Mouse (Mus musculus) thymus, postnatal 10 days (tissue): ENCODE results near the gene Ctdsp1.
A peak's percentile ranks its signal among the peaks of the same experiment; 100 is the strongest.

ENCODE experiments used
- DNase-seq, 2 experiments: peaks; one replicate each; pipeline ENCODE4 v3.0.0; 2021; ENCODE audit warnings: low spot score in 2 of 2

Gene Ctdsp1

GRCm38 (mm10) chr1:74390924-74391748 is at the start of gene Ctdsp1:
Gene Ctdsp1 (plus strand): TSS chr1:74391509.
- DNase-seq, result peak; percentile 93

GRCm38 (mm10) chr1:74341898-74342297 is 49.4 kb upstream of the Ctdsp1 start:
- DNase-seq, result no peak

GRCm38 (mm10) chr1:74342308-74342707 is 49.0 kb upstream of the Ctdsp1 start:
- DNase-seq, result no peak

- DNase-seq, result no peak
Measured at GRCm38 (mm10) chr1:74343161-74343560, 48.1 kb upstream of the Ctdsp1 start.

- no peak for DNase-seq
Measured at GRCm38 (mm10) chr1:74344163-74344916, 47.0 kb upstream of the Ctdsp1 start.

DNA sequence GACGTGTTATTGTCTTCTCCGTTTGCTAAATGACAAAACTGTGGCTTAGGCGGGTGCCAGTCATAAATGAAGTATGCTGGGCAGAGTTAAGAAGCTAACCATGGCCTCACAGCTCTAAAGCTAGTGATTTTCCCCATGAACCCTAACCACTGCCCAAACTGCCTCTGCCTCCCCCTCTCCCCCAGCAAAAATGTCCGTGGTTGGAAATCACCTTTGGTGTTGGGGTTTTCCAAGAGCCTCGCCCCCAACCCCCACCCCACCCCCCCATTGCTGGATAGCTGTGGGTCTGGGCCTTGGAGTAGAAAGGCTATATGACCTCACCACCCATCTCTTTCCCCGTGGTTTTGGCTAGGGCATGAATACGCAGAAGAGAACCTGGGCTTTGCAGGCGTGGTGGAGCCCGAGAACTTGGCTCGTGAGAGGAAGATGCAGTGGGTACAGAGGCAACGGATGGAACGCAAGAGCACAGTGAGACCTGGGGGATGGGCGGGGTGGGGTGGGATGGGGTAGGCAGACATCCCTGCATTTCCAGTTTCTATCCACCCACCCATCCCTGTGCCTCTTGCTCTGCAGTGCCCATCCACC is 40.0 kb upstream of the Ctdsp1 start:
- DNase-seq, result no peak

GRCm38 (mm10) chr1:74352532-74353096 is 38.7 kb upstream of the Ctdsp1 start:
- no peak for DNase-seq

DNA sequence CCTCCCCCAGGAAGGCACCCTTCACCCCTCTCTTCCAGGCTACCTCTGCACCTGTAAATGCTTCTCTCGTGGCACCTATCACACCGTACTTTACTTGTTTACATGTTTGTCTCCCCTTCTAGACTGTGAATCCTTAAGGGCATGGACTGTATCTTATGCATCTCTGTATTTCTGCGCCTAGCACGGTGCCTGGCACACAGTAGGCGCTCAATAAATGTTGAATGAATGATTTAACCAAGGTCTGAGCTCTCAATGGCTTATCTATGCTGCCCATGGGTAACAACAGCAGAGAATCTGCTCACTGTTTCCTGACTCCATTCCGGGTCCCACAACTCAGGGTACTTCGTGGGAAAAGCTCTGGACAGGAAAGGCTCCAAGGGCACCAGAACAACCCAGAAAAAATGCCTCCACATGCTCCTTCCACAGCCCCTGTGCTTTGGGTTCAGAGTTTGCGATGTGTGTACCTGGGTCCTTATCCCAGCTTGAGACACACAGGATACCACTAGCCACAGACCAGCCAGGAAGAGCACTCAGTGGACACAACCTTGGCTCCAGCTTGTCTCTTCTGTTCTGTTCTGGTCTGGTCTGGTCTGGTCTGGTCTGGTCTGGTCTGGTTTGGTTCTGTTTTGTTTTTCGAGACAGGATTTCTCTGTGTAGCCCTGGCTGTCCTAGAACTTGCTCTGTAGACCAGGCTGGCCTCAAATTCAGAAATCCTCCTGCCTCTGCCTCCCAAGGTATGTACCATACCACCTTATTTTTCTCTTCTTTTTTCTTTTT is 37.7 kb upstream of the Ctdsp1 start:
- no peak for DNase-seq

- no peak for DNase-seq
Measured at GRCm38 (mm10) chr1:74357531-74357930, 33.8 kb upstream of the Ctdsp1 start.

- DNase-seq, result no peak
Measured at GRCm38 (mm10) chr1:74359952-74360517, 31.3 kb upstream of the Ctdsp1 start.

- peak; percentile 24 to 68 for DNase-seq
Measured at GRCm38 (mm10) chr1:74361812-74362211, 29.5 kb upstream of the Ctdsp1 start, which contains the start of gene Catip. Gene Catip (plus strand): TSS chr1:74362108.

DNA sequence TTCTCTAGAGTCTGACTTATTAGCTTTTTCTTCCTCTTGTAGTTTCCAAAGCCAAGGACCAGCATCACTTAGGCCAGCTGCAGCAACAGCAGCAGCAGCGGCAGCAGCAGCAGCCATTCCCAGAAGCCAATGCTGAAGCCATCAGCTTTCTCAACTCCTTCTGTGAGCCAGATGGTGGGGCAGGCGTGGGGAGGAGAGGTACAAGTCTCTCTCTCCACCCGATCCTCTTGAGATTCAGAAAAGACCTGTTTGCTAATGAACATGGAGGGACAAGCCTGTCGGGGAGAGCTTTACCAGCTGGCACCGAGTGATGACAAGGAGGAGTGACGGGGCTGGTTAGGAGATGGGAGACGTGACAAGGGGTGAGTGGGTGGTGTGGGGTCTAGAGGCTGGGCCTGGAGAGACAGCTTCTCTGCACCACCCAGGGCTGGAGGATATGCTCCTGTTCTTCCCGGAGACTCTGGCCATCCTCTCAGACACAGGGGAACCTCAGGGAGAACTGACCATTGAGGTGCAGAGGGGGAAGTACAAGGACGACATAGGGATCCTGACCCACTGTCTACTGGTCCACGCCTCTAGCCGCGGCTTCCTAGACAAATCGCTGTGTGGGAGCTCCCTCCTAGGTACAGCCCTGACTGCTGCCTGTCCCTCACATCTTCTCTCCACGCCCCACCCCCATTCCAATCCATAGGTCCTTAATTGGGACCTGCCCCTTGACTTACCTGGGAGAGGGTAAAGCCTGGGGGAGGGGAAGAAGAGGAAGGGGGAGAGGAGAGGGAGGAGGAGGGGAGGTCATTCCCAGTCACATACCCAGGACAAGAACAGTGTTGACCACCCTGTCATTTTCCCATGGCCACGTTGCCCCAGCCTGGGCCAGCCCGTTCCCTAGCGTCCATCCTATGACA is 28.7 kb upstream of the Ctdsp1 start:
- DNase-seq, result no peak

DNA sequence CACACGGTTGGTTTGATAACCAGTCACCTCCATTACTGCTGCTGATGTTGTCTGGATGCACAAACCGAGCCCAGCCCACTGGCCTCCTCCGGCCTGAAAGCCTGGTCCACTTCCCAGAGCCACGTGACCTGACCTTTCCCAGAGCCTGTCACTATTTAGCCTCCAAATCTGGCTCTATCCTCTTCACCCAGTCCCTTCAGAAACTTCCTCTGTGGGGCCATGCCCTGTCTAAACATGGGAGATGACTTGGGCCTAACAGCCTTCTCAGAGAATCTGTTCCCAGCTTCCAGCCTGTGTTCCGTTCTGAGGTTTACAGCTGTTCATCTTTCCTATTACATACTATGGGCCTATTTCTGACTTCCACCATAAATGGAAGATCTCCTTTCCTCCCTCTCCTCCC is 27.9 kb upstream of the Ctdsp1 start:
- no peak for DNase-seq

GRCm38 (mm10) chr1:74364270-74364669 is 27.0 kb upstream of the Ctdsp1 start:
- no peak for DNase-seq

GRCm38 (mm10) chr1:74367886-74368645 is 23.2 kb upstream of the Ctdsp1 start:
- no peak for DNase-seq

DNA sequence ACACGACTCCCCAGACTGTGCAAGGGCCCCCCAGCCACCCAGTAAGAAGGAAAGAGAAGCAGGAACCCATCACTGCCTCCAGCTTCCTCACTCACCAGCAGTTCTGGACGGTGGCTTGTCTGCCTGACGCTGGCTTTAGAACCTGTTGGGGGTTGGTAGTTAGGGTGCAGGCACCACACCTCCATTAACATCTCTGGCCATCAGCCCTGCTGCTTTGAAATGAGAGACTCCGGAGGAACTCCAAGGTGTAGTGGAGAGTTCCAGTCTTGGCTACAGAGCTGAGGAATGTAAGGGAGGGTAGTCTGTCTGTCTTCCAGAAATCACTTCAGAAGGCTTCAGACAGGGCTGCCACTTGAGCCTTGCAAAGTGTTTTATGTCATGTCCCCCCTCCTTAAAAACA is 21.3 kb upstream of the Ctdsp1 start:
- DNase-seq, result no peak

DNA sequence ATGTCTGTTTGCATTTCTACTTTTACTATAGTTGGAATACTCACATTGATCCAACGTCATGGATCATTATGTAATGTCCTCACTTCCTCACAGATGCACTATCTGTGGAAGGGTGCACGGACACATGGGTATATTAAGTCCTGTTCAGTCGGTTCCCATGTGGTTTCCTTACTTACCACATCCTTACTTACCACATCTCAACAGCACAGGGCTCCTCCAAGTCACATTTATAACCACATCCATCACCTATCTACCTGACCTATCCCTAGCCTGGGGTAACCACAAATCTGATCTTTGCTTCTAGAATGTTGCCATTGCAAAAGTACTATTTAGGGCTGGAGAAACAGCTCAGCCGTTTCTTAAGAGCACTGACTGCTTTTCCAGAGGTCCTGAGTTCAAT is 17.9 kb upstream of the Ctdsp1 start:
- DNase-seq, result no peak

DNA sequence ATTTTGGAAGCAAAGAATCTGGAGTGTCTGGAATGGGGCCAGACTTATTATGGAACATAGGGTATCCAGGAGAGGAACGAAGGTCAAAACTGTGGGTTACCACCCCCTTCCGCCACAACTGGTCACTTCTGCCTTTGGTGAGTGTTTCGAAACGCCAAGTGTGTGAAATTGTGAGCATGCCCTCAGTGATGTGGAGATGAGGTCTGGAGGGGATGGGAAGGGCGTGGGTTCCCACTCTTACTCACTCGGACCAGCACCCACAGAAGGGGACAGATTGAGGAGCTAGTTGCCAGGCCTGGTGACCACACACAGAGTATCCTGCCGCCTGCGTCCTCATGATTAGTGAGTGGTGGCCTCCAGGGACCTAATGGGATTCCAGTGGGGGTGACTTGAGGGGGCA is 16.3 kb upstream of the Ctdsp1 start, which contains the start of gene Slc11a1:
TSS of gene Slc11a1 (plus strand) at position 216 of the 400 bp plus-strand sequence.
- no peak for DNase-seq

DNA sequence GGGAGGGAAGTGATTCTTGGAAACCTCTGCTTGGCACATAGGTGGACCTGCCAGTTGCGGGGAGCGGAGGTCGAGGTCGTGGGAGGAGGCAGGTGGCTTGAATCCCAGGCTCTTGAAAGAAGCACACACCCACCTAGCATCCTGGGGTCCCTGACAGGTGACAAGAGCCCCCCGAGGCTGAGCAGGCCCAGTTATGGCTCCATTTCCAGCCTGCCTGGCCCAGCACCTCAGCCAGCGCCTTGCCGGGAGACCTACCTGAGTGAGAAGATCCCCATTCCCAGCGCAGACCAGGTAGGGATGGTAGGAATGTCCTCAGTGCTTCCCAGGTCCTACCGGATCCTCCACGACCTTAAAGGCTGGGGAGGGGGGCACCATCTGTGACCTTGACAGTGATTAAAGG is 15.7 kb upstream of the Ctdsp1 start:
- no peak for DNase-seq
